Mouse (Mus musculus) liver, embryonic 16.5 days (tissue): ENCODE results near the gene Bach2. TPM values are rescaled to one million over a fixed set of nuclear protein-coding genes. Genes with fewer than 3 reads are reported as not detected.

ENCODE experiments used
- ATAC-seq: fragments of 200-750 bp; cut with Nextera tagmentation; 2 replicates; pipeline ENCODE4 v1.8.0; 2017; ENCODE audit warnings: low read depth, mild to moderate bottlenecking, moderate number of reproducible peaks, moderate library complexity
- H3K27ac ChIP-seq: fragments of 300-500 bp; sonication (generic); 2 replicates; pipeline ENCODE4 v1.5.1; 2014; ENCODE audit warnings: mild to moderate bottlenecking, low read length
- H3K27me3 ChIP-seq: fragments of 300-500 bp; sonication (generic); 2 replicates; pipeline ENCODE4 v1.6.1; 2014; ENCODE audit warnings: low read depth, low read length, mixed read lengths; ENCODE audit not compliant: control insufficient read depth, insufficient read depth
- H3K36me3 ChIP-seq: fragments of 300-500 bp; sonication (generic); 2 replicates; pipeline ENCODE4 v1.6.1; 2014; ENCODE audit warnings: mild to moderate bottlenecking; ENCODE audit not compliant: control insufficient read depth, insufficient read depth
- H3K4me1 ChIP-seq: fragments of 300-500 bp; sonication (generic); 2 replicates; pipeline ENCODE4 v1.6.1; 2014; ENCODE audit warnings: low read depth, low read length, mixed read lengths; ENCODE audit not compliant: control insufficient read depth
- H3K4me2 ChIP-seq: fragments of 300-500 bp; sonication (generic); 2 replicates; pipeline ENCODE4 v1.6.1; 2014; ENCODE audit warnings: low read depth, low read length, mixed read lengths
- H3K4me3 ChIP-seq: fragments of 300-500 bp; sonication (generic); 2 replicates; pipeline ENCODE4 v1.5.1; 2014; ENCODE audit warnings: low read depth, mild to moderate bottlenecking, low read length
- H3K9ac ChIP-seq: fragments of 300-500 bp; sonication (generic); 2 replicates; pipeline ENCODE4 v1.6.1; 2014; ENCODE audit warnings: low read depth, low read length
- H3K9me3 ChIP-seq: fragments of 300-500 bp; sonication (generic); replicated peaks from 2 replicates; pipeline ENCODE4 v1.6.1; 2016; ENCODE audit warnings: low read length; ENCODE audit not compliant: control insufficient read depth
- WGBS: fragments of 180-500 bp; shearing (Covaris S2); extraction: QIAGEN DNeasy Blood & Tissue Kit; methylation state at CpG from one replicate; pipeline ENCODE4 v1.1.7; 2014; ENCODE audit not compliant: insufficient replicate concordance; 5-methylcytosine and 5-hydroxymethylcytosine counted together
- polyA plus RNA-seq: library from polyadenylated mRNA; unstranded; fragments of >200 nt; fragmentation: Nextera tagmentation; extraction: Ambion mirVana; gene quantifications from 2 replicates; pipeline ENCODE4 v1.2.1, GENCODE M21; 2015

Bach2 gene
- polyA plus RNA-seq, 1 experiment from 2014 or later, result 1.5 TPM

DNA sequence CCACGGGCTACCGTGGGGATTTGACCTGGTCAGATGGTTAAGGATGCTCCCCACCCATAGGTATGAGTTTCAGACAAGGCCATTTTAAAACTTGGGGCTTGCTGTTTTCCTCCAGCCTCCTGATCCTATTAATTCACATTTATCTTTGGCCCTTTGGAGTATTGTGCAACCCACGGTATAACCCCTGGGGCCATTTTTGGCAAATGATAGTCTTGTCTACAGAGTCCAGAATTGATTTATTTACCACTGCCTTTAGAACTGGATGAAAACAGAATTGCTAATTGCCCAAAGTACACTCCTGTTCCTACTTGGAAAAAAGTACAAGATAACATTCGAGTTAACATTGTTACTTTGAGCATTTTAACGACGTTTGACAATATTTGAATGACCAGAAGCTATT, 7.0 kb downstream of the Bach2 start:
- Histone ChIP-seq H3K4me1 (peaks cover 29% of the 10 kb centered on the region), H3K36me3 (no peaks in the 10 kb centered on the region), H3K9ac (no peak overlapping the region), H3K27ac (no peak overlapping the region), H3K4me2 (no peak overlapping the region), H3K9me3 (no peaks in the 10 kb centered on the region), H3K4me3 (no peak overlapping the region), H3K27me3 (peaks cover 7% of the 10 kb centered on the region)
- 58% methylated on average over 6 of the region's 6 CpGs for WGBS
- no peak for ATAC-seq

DNA sequence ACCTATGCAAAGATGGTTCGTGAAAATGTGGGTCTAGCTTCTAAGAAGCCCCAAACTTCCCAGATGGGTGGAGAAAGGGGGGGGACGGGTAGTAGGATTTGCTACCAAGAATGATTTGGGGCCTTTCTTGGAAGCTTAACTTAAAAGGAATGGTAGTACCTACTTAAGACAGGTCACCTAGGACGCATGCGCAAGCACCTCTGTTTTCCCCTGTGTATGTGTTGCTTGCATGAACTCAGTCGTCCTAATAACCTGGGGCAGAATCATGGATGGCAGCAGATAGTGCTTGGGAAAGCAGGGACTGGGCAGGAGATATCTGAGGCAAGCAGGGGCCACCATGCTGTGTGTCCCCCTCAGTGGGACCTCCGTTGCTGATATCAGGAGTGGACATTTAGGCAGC, 7.4 kb downstream of the Bach2 start:
- peaks cover 33% of the 10 kb centered on the region for H3K4me1 ChIP-seq
- no peak overlapping the region for H3K4me3 ChIP-seq
- H3K4me2 ChIP-seq, result no peak overlapping the region
- no peak overlapping the region for H3K9ac ChIP-seq
- no peak for ATAC-seq
- WGBS, result 59% methylated on average over 6 of the region's 6 CpGs
- no peaks in the 10 kb centered on the region for H3K9me3 ChIP-seq
- H3K27me3 ChIP-seq, result peaks cover 3% of the 10 kb centered on the region
- H3K27ac ChIP-seq, result no peak overlapping the region
- H3K36me3 ChIP-seq, result no peaks in the 10 kb centered on the region

DNA sequence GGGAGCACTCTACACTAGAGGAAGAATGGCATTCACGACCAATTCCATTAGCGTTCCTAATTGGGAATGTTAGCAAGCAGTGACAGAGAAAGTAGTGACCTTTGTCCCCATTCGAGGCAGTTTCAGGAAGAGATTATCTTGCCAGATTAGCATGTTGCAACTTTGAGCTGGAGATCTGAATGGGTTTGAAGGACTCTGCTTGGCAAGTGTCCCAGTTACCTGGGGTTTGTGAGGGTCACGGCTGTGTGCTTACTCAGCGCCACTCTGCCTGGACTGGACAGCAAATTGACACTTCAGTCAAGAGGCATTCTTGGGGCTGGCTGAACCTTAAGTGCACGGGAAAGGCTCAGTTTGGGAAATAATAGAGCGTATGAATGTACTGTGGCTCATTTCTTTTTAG, 8.2 kb downstream of the Bach2 start:
- Histone ChIP-seq H3K4me3 (no peak overlapping the region), H3K9me3 (no peaks in the 10 kb centered on the region), H3K36me3 (no peaks in the 10 kb centered on the region), H3K4me2 (no peak overlapping the region), H3K9ac (no peak overlapping the region), H3K27me3 (no peaks in the 10 kb centered on the region; the same call in 1 of the 2 replicates), H3K4me1 (peaks cover 35% of the 10 kb centered on the region), H3K27ac (peak overlapping the region; percentile 6; the same call in 1 of the 2 replicates)
- WGBS, result 41% methylated on average over 7 of the region's 7 CpGs
- peak; percentile 50 for ATAC-seq

DNA sequence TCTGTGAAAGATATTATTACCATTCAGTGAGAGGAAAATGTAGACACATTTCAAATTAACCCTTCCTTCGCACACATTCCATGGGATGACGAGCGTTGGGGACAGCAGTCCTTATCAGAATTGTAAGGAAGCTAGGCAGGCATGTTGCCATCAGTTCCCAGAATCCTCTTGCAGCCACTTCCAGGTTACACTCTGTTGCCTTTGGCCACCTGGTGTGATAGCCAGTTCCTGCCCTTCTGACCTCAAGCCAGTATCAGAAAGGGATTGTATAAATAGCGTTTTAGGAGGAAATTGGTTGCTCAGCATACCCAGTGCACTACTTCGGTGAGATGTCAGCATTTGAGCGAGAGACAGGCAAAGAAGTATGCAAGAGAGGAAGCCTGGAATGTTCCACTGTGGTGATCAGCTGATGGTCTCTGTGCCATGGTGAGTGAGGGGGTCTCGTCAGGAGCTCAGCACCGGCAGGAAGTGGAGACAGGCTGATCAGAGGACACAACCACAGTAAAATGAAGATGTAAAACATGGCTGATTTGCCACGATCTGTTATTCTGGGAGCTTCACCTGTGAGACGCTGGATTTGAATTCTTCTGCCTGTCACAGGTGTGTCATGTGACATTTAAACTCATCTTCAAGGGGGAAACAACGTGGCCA, 9.0 kb downstream of the Bach2 start:
- Histone ChIP-seq H3K4me1 (peaks cover 35% of the 10 kb centered on the region), H3K9ac (no peak overlapping the region), H3K9me3 (no peaks in the 10 kb centered on the region), H3K27ac (no peak overlapping the region), H3K4me2 (no peak overlapping the region), H3K4me3 (no peak overlapping the region), H3K27me3 (no peaks in the 10 kb centered on the region), H3K36me3 (no peaks in the 10 kb centered on the region)
- 40% methylated on average over 11 of the region's 11 CpGs for WGBS
- ATAC-seq, result no peak

DNA sequence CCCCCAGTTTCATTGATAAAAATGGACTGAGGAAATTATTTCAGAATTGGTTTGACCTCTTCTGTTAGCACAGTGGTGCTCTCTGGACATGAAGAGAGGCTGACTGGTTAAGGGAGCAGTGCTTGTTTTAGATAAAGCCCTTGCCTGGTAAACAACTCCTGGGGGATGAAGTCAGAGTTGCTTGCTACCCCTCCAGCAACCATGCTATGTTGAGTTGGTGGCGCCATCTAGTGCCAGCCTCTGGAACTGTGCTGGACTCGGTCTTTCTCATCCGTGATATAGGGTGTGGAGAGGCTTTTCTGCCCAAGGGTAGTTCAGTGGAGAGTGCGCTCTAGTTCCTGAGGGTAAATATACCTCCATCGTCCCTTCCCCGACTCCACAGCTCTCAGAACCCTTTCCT, 9.6 kb downstream of the Bach2 start:
- Histone ChIP-seq H3K27ac (no peak overlapping the region), H3K4me2 (no peak overlapping the region), H3K4me3 (no peak overlapping the region), H3K9me3 (no peaks in the 10 kb centered on the region), H3K4me1 (peaks cover 35% of the 10 kb centered on the region), H3K36me3 (no peaks in the 10 kb centered on the region), H3K9ac (no peak overlapping the region), H3K27me3 (no peaks in the 10 kb centered on the region)
- WGBS, result 6% methylated on average over 6 of the region's 6 CpGs
- peak; percentile 61 for ATAC-seq

DNA sequence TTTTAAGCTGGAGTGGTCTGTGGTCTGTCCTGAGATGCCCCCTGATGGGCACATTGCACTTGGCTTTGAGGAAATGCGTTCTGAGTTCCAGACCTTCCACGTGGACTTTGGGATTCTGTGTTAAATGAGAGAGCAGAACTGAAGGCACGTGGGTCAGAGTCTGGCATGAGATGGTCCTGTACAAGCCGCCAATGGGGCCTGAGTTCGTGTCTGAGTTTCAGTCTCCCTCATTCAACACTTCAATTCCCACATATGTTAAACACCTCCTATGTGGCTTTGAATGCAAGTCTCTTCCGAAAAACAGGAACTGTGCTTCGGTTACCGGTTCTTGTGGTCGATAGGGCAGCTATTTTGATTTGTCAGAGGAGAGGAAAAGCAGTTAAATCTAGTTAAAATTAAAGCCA, 10.4 kb downstream of the Bach2 start:
- H3K9ac ChIP-seq, result no peak overlapping the region
- H3K9me3 ChIP-seq, result no peaks in the 10 kb centered on the region
- no peak for ATAC-seq
- H3K4me3 ChIP-seq, result no peak overlapping the region
- H3K27me3 ChIP-seq, result no peaks in the 10 kb centered on the region
- H3K4me1 ChIP-seq, result peaks cover 35% of the 10 kb centered on the region
- peak overlapping the region; percentile 13; the same call in 1 of the 2 replicates for H3K4me2 ChIP-seq
- no peaks in the 10 kb centered on the region for H3K36me3 ChIP-seq
- 13% methylated on average over 9 of the region's 9 CpGs for WGBS
- H3K27ac ChIP-seq, result no peak overlapping the region

DNA sequence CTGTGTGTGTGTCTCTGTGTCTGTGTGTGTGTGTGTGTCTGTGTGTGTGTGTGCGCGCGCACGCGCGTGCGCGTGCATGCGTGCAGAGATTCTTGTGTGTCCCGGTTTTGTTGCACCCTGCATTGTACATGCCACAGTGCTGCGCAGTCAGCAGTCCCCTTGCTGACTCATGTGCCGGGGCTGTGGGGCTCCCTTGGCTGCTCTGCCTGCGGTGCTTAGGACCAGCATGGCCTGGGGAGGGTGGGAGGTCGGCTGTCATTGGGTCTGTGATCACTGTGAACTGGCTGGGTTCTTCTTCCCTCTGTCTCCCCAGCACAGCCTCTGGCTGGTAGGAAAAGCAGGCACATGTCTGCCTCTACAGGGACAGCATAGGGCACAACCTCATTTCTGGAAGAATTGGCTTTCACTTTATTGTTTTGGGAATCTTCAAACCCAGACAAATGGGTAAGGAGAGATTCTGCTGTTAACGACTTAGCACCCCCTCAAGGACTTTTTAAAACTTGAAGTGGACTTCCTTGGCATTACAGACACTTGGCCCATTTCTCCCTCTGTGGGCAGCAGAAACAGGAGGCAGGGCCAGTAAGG, 11.2 kb downstream of the Bach2 start:
- 48% methylated on average over 15 of the region's 15 CpGs for WGBS
- no peaks in the 10 kb centered on the region for H3K9me3 ChIP-seq
- peak overlapping the region; percentile 42 for H3K9ac ChIP-seq

DNA sequence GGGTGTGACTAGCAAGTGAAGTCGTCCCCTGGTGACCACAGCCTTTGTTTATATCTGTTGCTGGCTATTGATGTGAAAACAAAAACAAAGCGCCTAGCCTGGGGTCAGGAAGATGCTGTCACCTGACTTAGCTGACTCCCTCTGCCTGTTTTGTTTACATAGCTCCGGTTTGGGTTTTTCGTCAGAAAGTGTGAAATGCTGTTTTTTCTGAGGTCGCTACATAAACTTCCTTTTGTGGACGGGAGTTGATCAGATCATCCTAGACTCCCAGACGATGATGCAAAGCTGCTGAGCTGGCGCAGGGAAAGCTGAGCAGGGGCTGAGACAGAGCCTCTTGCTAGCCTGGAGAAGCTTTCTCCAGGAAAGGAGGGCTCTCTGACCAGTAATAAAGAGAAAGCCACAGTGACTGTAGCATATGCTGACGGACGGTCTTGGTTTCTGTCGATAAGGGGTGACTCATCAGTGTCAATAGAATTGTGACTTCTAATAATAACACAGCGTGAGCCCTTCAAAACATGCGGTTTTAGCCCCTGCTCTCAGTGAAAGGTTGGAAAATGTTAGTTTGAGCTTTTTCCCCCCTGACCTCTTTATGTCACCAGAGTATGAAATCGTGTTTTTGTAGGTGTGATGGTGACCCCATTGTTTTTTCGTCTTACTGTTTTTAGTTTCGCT, 11.9 kb downstream of the Bach2 start:
- Histone ChIP-seq H3K9me3 (no peaks in the 10 kb centered on the region), H3K4me1 (peaks cover 35% of the 10 kb centered on the region), H3K4me3 (peak overlapping the region; percentile 41), H3K9ac (peak overlapping the region; percentile 42), H3K27me3 (no peaks in the 10 kb centered on the region), H3K4me2 (peak overlapping the region; percentile 70), H3K27ac (peak overlapping the region; percentile 73), H3K36me3 (no peaks in the 10 kb centered on the region)
- ATAC-seq, result 0 out of 2 replicates have a peak, but pooled peaks have one; percentile 19
- 2% methylated on average over 16 of the region's 16 CpGs for WGBS

More for the DNA sequence above, 11.2 kb downstream of the Bach2 start:
- Histone ChIP-seq H3K27ac (peak overlapping the region; percentile 73; the same call in 1 of the 2 replicates), H3K4me2 (peak overlapping the region; percentile 70), H3K4me3 (peak overlapping the region; percentile 41), H3K36me3 (no peaks in the 10 kb centered on the region), H3K27me3 (no peaks in the 10 kb centered on the region), H3K4me1 (peaks cover 35% of the 10 kb centered on the region)
- no peak; the same call in 1 of the 2 replicates for ATAC-seq

DNA sequence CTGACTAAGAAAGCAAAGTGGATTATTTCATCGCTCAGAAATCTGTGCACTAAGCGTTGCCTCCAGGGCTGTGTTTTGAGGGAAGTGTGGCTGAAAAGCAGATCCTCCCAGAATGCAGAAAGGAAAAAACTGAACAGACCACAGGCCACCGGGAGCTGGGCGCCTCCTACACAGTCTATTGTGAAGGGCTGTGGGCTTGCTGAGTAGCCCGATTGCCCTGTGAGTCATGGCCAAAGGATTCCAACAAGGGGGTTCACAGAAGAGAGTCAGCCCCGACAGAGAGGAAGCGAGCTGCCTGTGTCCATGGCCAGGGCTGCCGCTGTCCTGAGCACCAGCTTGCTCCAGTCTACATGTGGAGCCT, 12.4 kb downstream of the Bach2 start:
- H3K9ac ChIP-seq, result peak overlapping the region; percentile 45
- no peaks in the 10 kb centered on the region for H3K36me3 ChIP-seq
- H3K27ac ChIP-seq, result peak overlapping the region; percentile 73
- peak overlapping the region; percentile 41 for H3K4me3 ChIP-seq
- peak overlapping the region; percentile 70 for H3K4me2 ChIP-seq
- H3K4me1 ChIP-seq, result peaks cover 35% of the 10 kb centered on the region
- WGBS, result 9% methylated on average over 8 of the region's 8 CpGs
- H3K27me3 ChIP-seq, result no peaks in the 10 kb centered on the region
- H3K9me3 ChIP-seq, result no peaks in the 10 kb centered on the region
- ATAC-seq, result peak; percentile 19; the same call in 1 of the 2 replicates
